Mouse (Mus musculus) cortical plate, adult 2 months (tissue): ENCODE measurements at regions not wholly inside any gene's neighbourhood (a gene's known extent, or its start where the extent isn't known, plus 50 kb on each side); places are given as distances from the start of the nearest gene placed in this dataset.
"Not testable (repeated sequence)": the region's sequence is repeated elsewhere in the genome, so short reads cannot be mapped to it uniquely, and the experiment has no call there.

Experiments
- CTCF ChIP-seq: fragments of 200-500 bp; IDR thresholded peaks from 2 replicates; pipeline ENCODE4 v1.5.1; 2011; ENCODE audit warnings: mild to moderate bottlenecking, control low read depth, low read length; ENCODE audit not compliant: insufficient read depth; ENCODE audit errors: extremely low read depth
- POLR2A ChIP-seq: fragments of 200-500 bp; IDR thresholded peaks from 2 replicates; pipeline ENCODE4 v1.6.1; 2011; ENCODE audit warnings: mild to moderate bottlenecking, low read length, control low read depth; ENCODE audit not compliant: insufficient read depth; ENCODE audit errors: extremely low read depth

DNA sequence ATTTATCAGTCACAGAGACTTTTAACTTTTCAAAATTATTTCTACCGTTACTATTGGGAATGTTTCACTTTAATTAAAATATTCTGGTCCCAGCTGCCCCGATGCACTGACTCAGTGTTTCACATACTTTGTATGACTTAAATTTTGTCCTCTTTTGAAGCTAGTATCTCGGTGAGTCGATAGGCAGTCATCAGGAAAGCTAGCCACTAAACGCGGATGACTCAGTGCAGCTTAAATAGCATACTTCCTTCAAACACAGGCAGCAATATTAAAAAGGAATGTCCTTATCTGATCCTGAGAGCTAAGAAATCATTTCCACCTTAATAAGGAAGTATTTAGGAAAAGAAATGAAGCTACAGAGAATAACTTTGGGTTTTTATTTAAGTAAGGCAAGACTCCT, 63.2 kb upstream of the Nudt12 start:
- TF ChIP-seq CTCF, POLR2A: not testable (repeated sequence)
